Mouse (Mus musculus) mouse trophoblast stem cell (cell line): ENCODE results near the gene Exog.

ENCODE experiments used
- in situ Hi-C, 2 experiments: fragments of 300-500 bp; cut with MseI, MboI; formaldehyde crosslinking; loops; 2 replicates in 1 of 2; 3 replicates in 1 of 2; pipeline ENCODE4 v1.15.1; 2025

Exog gene

GRCm38 (mm10) chr9:119504981-119505658, 60.4 kb downstream of the Exog start:
- in situ Hi-C loops: no loop called here

GRCm38 (mm10) chr9:119510902-119511301, 66.2 kb downstream of the Exog start:
- in situ Hi-C loops: no loop called here

- in situ Hi-C loops: no loop called here
These were observed 68.2 kb downstream of the Exog start for GRCm38 (mm10) chr9:119512993-119513392.

DNA sequence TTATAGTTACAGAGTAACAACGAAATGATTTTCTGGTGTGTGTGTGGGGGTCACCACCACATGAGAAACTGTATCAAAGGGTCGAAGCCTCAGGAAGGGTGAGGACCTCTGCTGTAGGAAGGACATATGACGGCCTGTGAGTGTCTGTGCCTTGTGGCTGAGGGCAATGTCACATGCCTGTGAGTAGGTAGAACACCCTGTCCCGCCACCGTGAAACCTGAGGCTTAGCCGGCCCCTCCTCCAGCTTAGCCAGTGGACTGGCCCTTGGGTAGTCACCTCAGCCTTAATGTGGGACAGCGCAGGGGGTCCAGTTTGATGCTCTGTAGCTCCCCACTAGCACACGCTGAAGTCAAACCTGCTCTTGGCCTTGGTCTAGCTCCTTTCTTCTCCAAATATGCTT, 69.1 kb downstream of the Exog start:
- in situ Hi-C loops: no loop called here

DNA sequence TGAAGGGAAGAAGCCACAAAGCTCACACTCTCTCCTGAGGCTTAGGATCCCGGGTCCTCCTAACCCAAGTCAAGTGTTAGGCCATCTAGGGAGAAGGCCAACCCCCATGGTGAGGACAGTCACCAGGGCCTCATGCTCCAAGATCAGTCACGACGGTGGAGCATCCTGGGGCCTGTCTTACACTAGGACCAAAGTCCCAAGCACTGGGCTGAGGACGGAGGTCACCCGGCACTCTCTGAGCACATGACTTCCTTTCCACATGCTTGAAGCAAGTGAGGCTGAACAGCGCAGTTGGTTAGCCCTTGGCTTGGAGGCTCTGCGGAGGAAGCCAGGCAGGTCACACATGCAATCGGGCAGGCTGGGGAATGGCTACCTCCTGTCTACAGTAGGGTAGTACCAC, 70.2 kb downstream of the Exog start:
- in situ Hi-C loops: no loop called here
